Mouse (Mus musculus) forebrain, embryonic 15.5 days (tissue): ENCODE data around the gene Gm10424. TPM values are rescaled to one million over a fixed set of nuclear protein-coding genes. Genes with fewer than 3 reads are reported as not detected.
"Not testable (repeated sequence)": the region's sequence is repeated elsewhere in the genome, so short reads cannot be mapped to it uniquely, and the experiment has no call there.

Source experiments
- ATAC-seq: fragments of 200-750 bp; cut with Nextera tagmentation; replicated peaks from 2 replicates; pipeline ENCODE4 v1.8.0; 2017; ENCODE audit warnings: mild to moderate bottlenecking, moderate TSS enrichment, moderate library complexity
- H3K27ac ChIP-seq: fragments of 300-500 bp; sonication (generic); replicated peaks from 2 replicates; pipeline ENCODE4 v1.5.1; 2015; ENCODE audit warnings: mild to moderate bottlenecking, inconsistent platforms
- H3K27me3 ChIP-seq: fragments of 300-500 bp; sonication (generic); 2 replicates; pipeline ENCODE4 v1.6.1; 2015; ENCODE audit warnings: inconsistent platforms
- H3K36me3 ChIP-seq: fragments of 300-500 bp; sonication (generic); 2 replicates; pipeline ENCODE4 v1.6.1; 2015; ENCODE audit warnings: mild to moderate bottlenecking, inconsistent platforms
- H3K4me1 ChIP-seq: fragments of 300-500 bp; sonication (generic); 2 replicates; pipeline ENCODE4 v1.6.1; 2015; ENCODE audit warnings: inconsistent platforms
- H3K4me2 ChIP-seq: fragments of 300-500 bp; sonication (generic); replicated peaks from 2 replicates; pipeline ENCODE4 v1.6.1; 2015; ENCODE audit warnings: mild to moderate bottlenecking, inconsistent platforms
- H3K4me3 ChIP-seq: fragments of 300-500 bp; sonication (generic); 2 replicates; pipeline ENCODE4 v1.5.1; 2015; ENCODE audit warnings: mild to moderate bottlenecking, inconsistent platforms
- H3K9ac ChIP-seq: fragments of 300-500 bp; sonication (generic); replicated peaks from 2 replicates; pipeline ENCODE4 v1.6.1; 2015; ENCODE audit warnings: mild to moderate bottlenecking, inconsistent platforms
- H3K9me3 ChIP-seq: fragments of 300-500 bp; sonication (generic); 2 replicates; pipeline ENCODE4 v1.6.1; 2016; ENCODE audit warnings: inconsistent platforms
- WGBS: fragments of 180-500 bp; shearing (Covaris S2); methylation state at CpG from one replicate; pipeline ENCODE4 v1.1.7; 2015; ENCODE audit warnings: mixed read lengths; 5-methylcytosine and 5-hydroxymethylcytosine counted together
- polyA plus RNA-seq: library from polyadenylated mRNA; unstranded; fragments of >200 nt; fragmentation: Nextera tagmentation; extraction: Ambion mirVana; gene quantifications from 2 replicates; pipeline ENCODE4 v1.2.1, GENCODE M21; 2015

Gm10424 gene
- polyA plus RNA-seq = not detected in 2 replicates

- H3K36me3 ChIP-seq, H3K27me3 ChIP-seq, H3K9me3 ChIP-seq, ATAC-seq, H3K4me1 ChIP-seq, H3K9ac ChIP-seq, H3K27ac ChIP-seq, H3K4me2 ChIP-seq, H3K4me3 ChIP-seq: not testable (repeated sequence)
- WGBS = no CpG with 5 or more reads among the region's 1 CpGs
Observed at GRCm38 (mm10) chr5:95272668-95273067, at the start of gene Gm10424. Gene Gm10424 (minus strand): TSS chr5:95272768.

GRCm38 (mm10) chr5:95305611-95306010 lies 33.0 kb upstream of the Gm10424 start, which contains the start of gene Gm3259:
Gene Gm3259 (plus strand): TSS chr5:95305911.
- ATAC-seq, H3K27ac ChIP-seq, H3K4me3 ChIP-seq, H3K36me3 ChIP-seq, H3K9ac ChIP-seq, H3K27me3 ChIP-seq, H3K9me3 ChIP-seq, H3K4me1 ChIP-seq, H3K4me2 ChIP-seq: not testable (repeated sequence)
- WGBS = 62% methylated on average over 2 of the region's 2 CpGs

Other genes starting within 250 kb of the Gm10424 start
- gene Gm7942, start 165.8 kb downstream of the Gm10424 start, polyA plus RNA-seq = not detected in 2 replicates
- not detected in 2 replicates for gene Gm16513, start 90.1 kb downstream of the Gm10424 start, polyA plus RNA-seq
- gene Gm3259, start 33.1 kb upstream of the Gm10424 start, polyA plus RNA-seq = not detected in 2 replicates
- not detected in 2 replicates for gene D5Ertd577e, start 184.0 kb upstream of the Gm10424 start, polyA plus RNA-seq
- gene Gm3286, start 238.0 kb upstream of the Gm10424 start, polyA plus RNA-seq = not detected in 2 replicates